Mouse (Mus musculus) heart, adult 2 months (tissue): ENCODE data around the gene Dhrs7b.
"Not testable (repeated sequence)": the region's sequence is repeated elsewhere in the genome, so short reads cannot be mapped to it uniquely, and the experiment has no call there.

Experiments
- CTCF ChIP-seq: fragments of 200-600 bp; IDR thresholded peaks from 2 replicates; pipeline ENCODE4 v1.8.1; 2022; ENCODE audit warnings: antibody characterized with exemption, mild to moderate bottlenecking, moderate library complexity
- EP300 ChIP-seq: fragments of 200-500 bp; IDR thresholded peaks from 2 replicates; pipeline ENCODE4 v1.6.1; 2011; ENCODE audit warnings: low read depth, low read length, control low read depth; ENCODE audit not compliant: insufficient read depth

DNA sequence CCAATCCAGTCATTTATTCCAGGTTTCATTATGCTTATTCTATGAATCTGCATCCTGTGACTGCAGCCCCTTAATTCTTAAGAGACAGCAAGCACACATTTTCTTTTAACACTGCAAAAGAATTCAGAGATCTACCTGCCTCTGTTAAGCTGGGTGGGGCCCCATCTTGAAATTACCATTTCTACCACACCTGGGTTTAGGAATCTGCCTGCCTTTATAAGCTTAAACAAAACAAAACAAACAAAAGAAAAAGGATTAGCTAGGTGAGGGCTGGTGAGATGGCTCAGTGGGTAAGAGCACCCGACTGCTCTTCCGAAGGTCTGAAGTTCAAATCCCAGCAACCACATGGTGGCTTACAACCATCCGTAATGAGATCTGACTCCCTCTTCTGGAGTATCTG is 56.6 kb downstream of the Dhrs7b start:
- not testable (repeated sequence) for TF ChIP-seq CTCF, EP300
